Mouse (Mus musculus): ENCODE data around the gene Slc9a6. TPM values are rescaled to one million over a fixed set of nuclear protein-coding genes. Genes with fewer than 3 reads are reported as not detected.

The Slc9a6 gene
- polyA plus RNA-seq, 1 experiment: 8.5 TPM

DNA sequence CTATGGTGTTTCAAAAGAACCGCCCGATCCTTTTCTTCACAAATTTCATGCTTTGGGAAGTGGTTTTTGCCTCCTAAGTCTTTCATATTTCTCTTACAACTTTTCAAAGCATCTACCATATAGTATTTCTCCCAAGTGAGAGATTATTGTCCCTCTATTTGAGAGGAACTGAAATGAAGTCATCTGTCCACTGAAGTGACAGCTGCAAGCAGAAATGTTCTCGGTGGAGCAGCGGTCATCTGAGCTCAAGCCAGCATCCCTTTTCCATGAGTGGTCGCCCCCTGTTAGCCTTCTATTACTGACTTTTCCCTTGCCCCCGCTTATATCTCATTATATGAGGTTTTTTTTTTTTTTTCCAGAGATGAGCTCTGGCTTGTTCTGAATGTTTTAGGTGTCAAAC, 69.5 kb downstream of the Slc9a6 start:
- H3K27ac ChIP-seq (ENCODE audit: insufficient read depth, low read length): no peak overlapping the region
- no peak for DNase-seq (ENCODE audit: low read depth in 1 of 2, low spot score in 2 of 2)
- TF ChIP-seq CTCF (IDR thresholded peaks at IDR 0.05; ENCODE audit: extremely low read depth, insufficient read depth, insufficient read length, insufficient replicate concordance) (no peak), POLR2A (IDR thresholded peaks at IDR 0.05; ENCODE audit: low read depth, low read length) (no peak)
- H3K4me1 ChIP-seq (ENCODE audit: control insufficient read depth, insufficient read depth, insufficient read length): no peaks in the 10 kb centered on the region
- H3K27me3 ChIP-seq (ENCODE audit: control insufficient read depth, insufficient read depth, low read length): no peaks in the 10 kb centered on the region
- no peaks in the 10 kb centered on the region for H3K36me3 ChIP-seq (ENCODE audit: control insufficient read depth, insufficient read depth, low read length)
- WGBS: 87% methylated on average over 6 of the region's 6 CpGs
- no peak overlapping the region for H3K4me3 ChIP-seq (ENCODE audit: extremely low read depth, insufficient read depth, insufficient read length)

DNA sequence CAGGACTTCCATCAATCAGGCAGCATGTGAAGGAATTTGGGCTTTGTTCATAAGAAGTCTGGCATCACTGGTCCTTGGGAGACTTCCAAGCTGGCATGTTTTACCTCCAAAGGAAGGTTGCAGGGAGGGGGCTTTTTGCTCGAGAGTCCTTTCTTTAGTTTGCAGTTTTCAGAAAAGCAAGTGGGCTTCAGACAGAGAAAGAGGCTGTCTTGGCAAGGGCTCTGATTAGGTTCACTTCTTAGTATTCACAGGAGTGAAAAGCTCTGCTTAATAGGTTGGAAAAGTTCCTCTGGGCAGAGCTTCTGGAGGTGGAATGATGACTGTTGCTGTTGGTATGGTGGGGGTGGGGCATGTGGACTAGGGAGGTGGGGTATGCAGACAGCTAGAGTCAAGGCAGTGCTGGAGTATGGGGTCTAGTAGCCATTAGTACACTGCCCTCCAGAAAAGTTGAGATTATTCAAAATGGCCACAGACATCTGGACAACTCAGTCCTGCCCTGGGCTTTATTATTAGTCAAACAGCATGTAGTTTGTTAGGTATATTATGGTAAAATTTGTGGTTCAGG, 72.7 kb downstream of the Slc9a6 start:
- no peak for TF ChIP-seq POLR2A (IDR thresholded peaks at IDR 0.05; ENCODE audit: low read depth, low read length)
- no peak for TF ChIP-seq CTCF (IDR thresholded peaks at IDR 0.05; ENCODE audit: extremely low read depth, insufficient read depth, insufficient read length, insufficient replicate concordance)
- no peak overlapping the region for H3K27ac ChIP-seq (ENCODE audit: insufficient read depth, low read length)
- H3K27me3 ChIP-seq (ENCODE audit: control insufficient read depth, insufficient read depth, low read length): no peaks in the 10 kb centered on the region
- no peaks in the 10 kb centered on the region for H3K36me3 ChIP-seq (ENCODE audit: control insufficient read depth, insufficient read depth, low read length)
- H3K4me3 ChIP-seq (ENCODE audit: extremely low read depth, insufficient read depth, insufficient read length): no peak overlapping the region
- DNase-seq (ENCODE audit: low read depth in 1 of 2, low spot score in 2 of 2): no peak
- 83% methylated on average over 1 of the region's 1 CpGs for WGBS
- H3K4me1 ChIP-seq (ENCODE audit: control insufficient read depth, insufficient read depth, insufficient read length): no peaks in the 10 kb centered on the region

- no peaks in the 10 kb centered on the region for H3K4me1 ChIP-seq (ENCODE audit: control insufficient read depth, insufficient read depth, insufficient read length)
- WGBS: 85% methylated on average over 10 of the region's 10 CpGs
- TF ChIP-seq POLR2A (IDR thresholded peaks at IDR 0.05; ENCODE audit: low read depth, low read length) (no peak), CTCF (IDR thresholded peaks at IDR 0.05; ENCODE audit: extremely low read depth, insufficient read depth, insufficient read length, insufficient replicate concordance) (no peak)
- H3K27ac ChIP-seq (ENCODE audit: insufficient read depth, low read length): no peak overlapping the region
- H3K27me3 ChIP-seq (ENCODE audit: control insufficient read depth, insufficient read depth, low read length): no peaks in the 10 kb centered on the region
- no peak for DNase-seq (ENCODE audit: low read depth in 1 of 2, low spot score in 2 of 2)
- H3K4me3 ChIP-seq (ENCODE audit: extremely low read depth, insufficient read depth, insufficient read length): no peak overlapping the region
- no peaks in the 10 kb centered on the region for H3K36me3 ChIP-seq (ENCODE audit: control insufficient read depth, insufficient read depth, low read length)
Measured at GRCm38 (mm10) chrX:56683521-56683920, 74.0 kb downstream of the Slc9a6 start.

GRCm38 (mm10) chrX:56692554-56692953, 83.0 kb downstream of the Slc9a6 start:
- Histone ChIP-seq H3K4me3 (ENCODE audit: extremely low read depth, insufficient read depth, insufficient read length) (no peak overlapping the region), H3K36me3 (ENCODE audit: control insufficient read depth, insufficient read depth, low read length) (no peaks in the 10 kb centered on the region), H3K27ac (ENCODE audit: insufficient read depth, low read length) (no peak overlapping the region), H3K4me1 (ENCODE audit: control insufficient read depth, insufficient read depth, insufficient read length) (no peaks in the 10 kb centered on the region), H3K27me3 (ENCODE audit: control insufficient read depth, insufficient read depth, low read length) (no peaks in the 10 kb centered on the region)
- DNase-seq (ENCODE audit: low read depth in 1 of 2, low spot score in 2 of 2): no peak
- 83% methylated on average over 6 of the region's 6 CpGs for WGBS
- TF ChIP-seq POLR2A (IDR thresholded peaks at IDR 0.05; ENCODE audit: low read depth, low read length) (no peak), CTCF (IDR thresholded peaks at IDR 0.05; ENCODE audit: extremely low read depth, insufficient read depth, insufficient read length, insufficient replicate concordance) (no peak)

GRCm38 (mm10) chrX:56694539-56694938, 85.0 kb downstream of the Slc9a6 start:
- Histone ChIP-seq H3K36me3 (ENCODE audit: control insufficient read depth, insufficient read depth, low read length) (no peaks in the 10 kb centered on the region), H3K4me1 (ENCODE audit: control insufficient read depth, insufficient read depth, insufficient read length) (no peaks in the 10 kb centered on the region), H3K4me3 (ENCODE audit: extremely low read depth, insufficient read depth, insufficient read length) (no peak overlapping the region), H3K27me3 (ENCODE audit: control insufficient read depth, insufficient read depth, low read length) (no peaks in the 10 kb centered on the region), H3K27ac (ENCODE audit: insufficient read depth, low read length) (no peak overlapping the region)
- 95% methylated on average over 2 of the region's 2 CpGs for WGBS
- TF ChIP-seq POLR2A (IDR thresholded peaks at IDR 0.05; ENCODE audit: low read depth, low read length): no peak
- TF ChIP-seq CTCF (IDR thresholded peaks at IDR 0.05; ENCODE audit: extremely low read depth, insufficient read depth, insufficient read length, insufficient replicate concordance): no peak
- DNase-seq (ENCODE audit: low read depth in 1 of 2, low spot score in 2 of 2): no peak

DNA sequence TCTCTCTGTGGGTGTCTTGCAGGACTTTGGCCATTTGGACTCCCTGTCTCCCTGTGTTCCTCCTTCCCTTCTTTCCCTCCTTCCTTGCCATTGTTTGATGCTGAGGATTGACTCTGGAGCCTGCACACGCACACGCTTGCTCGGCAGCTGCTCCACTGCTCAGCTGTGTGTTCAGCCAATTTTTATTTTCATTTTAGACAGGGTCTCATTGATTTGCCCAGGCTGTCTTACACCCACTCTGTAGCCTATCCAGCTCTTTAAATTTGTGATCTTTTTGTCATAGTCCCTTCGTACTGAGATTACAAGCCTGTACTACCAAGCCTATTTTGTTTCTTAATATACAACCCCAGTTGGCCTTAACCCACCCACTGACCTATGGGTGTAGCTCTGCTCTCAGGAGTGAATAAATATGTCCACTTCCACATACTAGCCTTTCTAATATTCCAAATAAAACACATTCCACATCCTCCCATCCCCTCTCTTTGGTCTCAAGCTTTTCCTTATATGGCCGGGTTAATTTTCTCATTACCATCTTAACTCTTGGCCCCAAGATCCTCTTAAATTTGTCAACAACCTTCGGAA, 87.7 kb downstream of the Slc9a6 start:
- no peaks in the 10 kb centered on the region for H3K27me3 ChIP-seq (ENCODE audit: control insufficient read depth, insufficient read depth, low read length)
- no peak overlapping the region for H3K4me3 ChIP-seq (ENCODE audit: extremely low read depth, insufficient read depth, insufficient read length)
- H3K27ac ChIP-seq (ENCODE audit: insufficient read depth, low read length): no peak overlapping the region
- no peaks in the 10 kb centered on the region for H3K4me1 ChIP-seq (ENCODE audit: control insufficient read depth, insufficient read depth, insufficient read length)
- 88% methylated on average over 6 of the region's 6 CpGs for WGBS
- TF ChIP-seq POLR2A (IDR thresholded peaks at IDR 0.05; ENCODE audit: low read depth, low read length) (no peak), CTCF (IDR thresholded peaks at IDR 0.05; ENCODE audit: extremely low read depth, insufficient read depth, insufficient read length, insufficient replicate concordance) (no peak)
- H3K36me3 ChIP-seq (ENCODE audit: control insufficient read depth, insufficient read depth, low read length): no peaks in the 10 kb centered on the region
- DNase-seq (ENCODE audit: low read depth in 1 of 2, low spot score in 2 of 2): no peak

DNA sequence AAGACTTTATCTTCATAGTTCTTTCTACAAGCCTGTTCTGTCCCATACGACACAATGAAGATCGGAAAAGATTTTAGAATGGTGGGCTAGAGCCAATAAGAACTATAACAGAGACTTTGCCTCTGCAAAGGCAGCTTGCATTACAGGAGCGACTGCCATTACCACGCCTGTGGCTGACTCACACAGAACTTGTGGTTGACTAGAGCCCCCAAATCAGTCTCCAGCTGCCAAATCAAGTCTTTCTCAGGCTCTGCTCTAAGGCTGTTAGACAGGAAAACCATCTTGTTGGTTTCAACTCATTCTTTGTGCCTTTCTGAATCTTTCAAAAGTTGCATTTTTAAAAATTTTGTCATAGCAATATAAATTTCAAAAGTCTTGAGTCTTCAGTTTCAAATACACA, 88.3 kb downstream of the Slc9a6 start:
- Histone ChIP-seq H3K27me3 (ENCODE audit: control insufficient read depth, insufficient read depth, low read length) (no peaks in the 10 kb centered on the region), H3K27ac (ENCODE audit: insufficient read depth, low read length) (no peak overlapping the region), H3K4me1 (ENCODE audit: control insufficient read depth, insufficient read depth, insufficient read length) (no peaks in the 10 kb centered on the region), H3K36me3 (ENCODE audit: control insufficient read depth, insufficient read depth, low read length) (no peaks in the 10 kb centered on the region), H3K4me3 (ENCODE audit: extremely low read depth, insufficient read depth, insufficient read length) (no peak overlapping the region)
- 62% methylated on average over 4 of the region's 4 CpGs for WGBS
- no peak for TF ChIP-seq POLR2A (IDR thresholded peaks at IDR 0.05; ENCODE audit: low read depth, low read length)
- TF ChIP-seq CTCF (IDR thresholded peaks at IDR 0.05; ENCODE audit: extremely low read depth, insufficient read depth, insufficient read length, insufficient replicate concordance): no peak
- DNase-seq (ENCODE audit: low read depth in 1 of 2, low spot score in 2 of 2): no peak
